Mouse (Mus musculus): Measurements from ENCODE around the gene Itgb4. TPM values are rescaled to one million over a fixed set of nuclear protein-coding genes. Genes with fewer than 3 reads are reported as not detected.

The Itgb4 gene
- total RNA-seq, 4 experiments from 2014 or later: 1.5 to 4.4 (median 3.1) TPM

DNA sequence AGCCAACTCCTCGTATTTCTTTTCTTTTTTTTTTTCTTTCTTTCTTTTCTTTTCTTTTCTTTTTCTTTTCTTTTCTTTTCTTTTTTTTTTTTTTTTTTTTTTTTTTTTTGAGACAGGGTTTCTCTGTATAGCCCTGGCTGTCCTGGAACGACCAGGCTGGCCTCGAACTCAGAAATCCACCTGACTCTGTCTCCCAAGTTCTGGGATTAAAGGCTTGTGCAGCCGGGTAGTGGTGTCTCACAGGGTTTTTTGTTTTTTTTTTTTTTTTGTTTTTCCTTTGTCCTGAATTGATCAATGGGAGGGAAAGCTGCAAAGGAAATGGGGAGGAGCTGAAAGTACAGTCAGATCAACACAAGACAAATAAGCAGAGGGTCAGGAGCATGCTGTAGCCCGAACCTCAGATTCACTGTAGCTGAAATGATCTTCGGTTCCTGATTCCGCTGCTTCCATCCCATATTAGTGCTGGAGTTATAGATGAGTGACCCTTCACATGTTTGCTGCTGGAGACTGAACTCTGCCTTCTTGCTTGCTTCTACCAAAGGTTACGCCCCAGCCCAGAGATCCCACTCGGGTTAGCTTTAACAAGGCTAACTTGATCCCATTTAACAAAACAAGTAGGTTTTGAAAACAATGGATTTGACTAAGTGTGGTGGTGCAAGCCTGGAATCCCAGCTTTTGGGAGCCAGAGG is 53.8 kb downstream of the Itgb4 start:
- DNase-seq (ENCODE audit: low spot score in 2 of 2): no peak

- no peak for DNase-seq (ENCODE audit: low spot score in 2 of 2)
Observed at GRCm38 (mm10) chr11:116029086-116029865, 54.8 kb downstream of the Itgb4 start.

- peak; percentile 95 to 96 for DNase-seq (ENCODE audit: low spot score in 2 of 2)
Observed at GRCm38 (mm10) chr11:116030088-116030897, 55.8 kb downstream of the Itgb4 start, which contains the start of gene Unk. TSS of gene Unk (plus strand) at chr11:116030322.

DNA sequence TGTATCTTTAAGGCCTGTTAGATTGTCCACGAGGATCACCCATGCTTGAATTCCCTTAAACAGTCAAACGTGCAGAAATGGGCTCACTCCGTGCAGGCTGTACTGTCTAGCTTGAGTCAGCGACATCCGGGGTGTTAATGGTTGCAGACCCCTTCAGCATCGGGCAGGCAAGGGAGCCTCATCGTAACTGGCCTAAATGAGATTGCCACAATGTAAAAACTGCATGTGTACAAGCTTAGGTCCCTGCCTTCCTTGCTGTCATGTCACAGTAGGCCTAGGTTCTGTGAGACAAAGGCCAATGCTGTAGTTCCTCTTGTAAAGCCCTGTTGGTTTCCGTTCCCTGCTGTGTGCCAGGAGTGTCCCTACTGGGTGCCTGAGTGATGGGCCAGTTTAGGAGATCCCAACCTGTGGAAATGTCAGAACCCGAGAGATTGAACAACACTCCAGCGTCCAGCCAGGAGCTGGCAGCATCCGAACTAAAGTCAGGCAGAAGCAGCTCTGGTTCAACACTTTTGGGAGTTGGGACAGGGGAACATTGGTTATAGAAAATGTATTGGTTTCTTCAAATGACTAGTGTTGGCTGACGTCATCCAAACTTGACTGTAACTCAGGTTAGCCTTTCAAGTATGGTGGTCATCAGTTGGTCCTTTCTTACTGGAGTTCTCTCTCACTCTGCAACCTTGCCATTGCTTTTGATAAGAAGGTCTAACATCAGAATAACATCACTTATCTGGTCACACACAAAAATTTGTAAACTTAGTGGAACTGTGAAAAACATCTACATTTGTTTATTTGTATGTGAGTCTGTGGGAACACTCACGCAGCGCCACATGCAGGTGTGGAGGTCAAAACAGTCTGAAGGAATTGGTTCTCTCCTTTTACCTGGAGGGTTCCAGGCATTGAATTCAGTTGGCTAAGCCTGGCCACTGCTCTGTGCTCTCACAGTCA is 56.7 kb downstream of the Itgb4 start:
- peak in 1 of 2 experiments; percentile 21 for DNase-seq (ENCODE audit: low spot score in 2 of 2)

DNA sequence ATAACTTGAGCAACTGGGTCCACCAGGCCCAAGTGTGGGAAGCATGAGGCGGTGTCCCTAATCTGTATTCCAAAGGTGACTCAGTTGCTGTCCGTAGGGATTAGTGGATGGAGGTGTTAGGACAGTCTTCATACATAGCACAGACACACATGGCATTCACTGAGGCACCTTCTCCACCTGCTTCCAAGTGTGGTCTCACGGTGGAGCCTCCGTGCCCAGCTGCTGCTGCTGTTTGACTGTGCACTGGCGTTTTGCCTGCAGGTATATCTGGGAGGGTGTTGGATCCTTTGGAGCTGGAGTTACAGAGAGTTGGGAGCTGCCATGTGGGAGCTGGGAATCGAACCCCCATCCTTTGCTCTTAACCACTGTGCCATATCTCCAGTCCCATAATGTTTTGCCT is 60.1 kb downstream of the Itgb4 start:
- no peak for DNase-seq (ENCODE audit: low spot score in 2 of 2)

- no peak for DNase-seq (ENCODE audit: low spot score in 2 of 2)
Observed at GRCm38 (mm10) chr11:116036671-116037070, 62.2 kb downstream of the Itgb4 start.

DNA sequence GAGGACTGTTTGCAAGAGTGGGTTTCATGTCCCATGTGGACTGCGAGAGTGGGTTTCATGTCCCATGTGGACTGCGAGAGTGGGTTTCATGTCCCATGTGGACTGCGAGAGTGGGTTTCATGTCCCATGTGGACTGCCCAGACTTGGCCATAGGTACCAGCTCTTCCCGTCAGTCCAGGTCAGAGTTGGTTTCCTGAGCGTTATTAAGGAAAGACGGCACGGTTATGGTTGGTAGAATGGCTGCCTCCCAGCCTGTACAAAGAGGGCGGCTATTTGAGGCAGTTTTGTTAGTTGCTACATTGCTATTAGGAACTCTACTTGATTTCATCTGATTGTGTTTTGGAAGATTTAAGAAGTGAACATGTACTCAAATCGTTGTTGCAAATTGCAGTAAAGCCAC is 63.3 kb downstream of the Itgb4 start:
- no peak for DNase-seq (ENCODE audit: low spot score in 2 of 2)

GRCm38 (mm10) chr11:116040593-116040992 is 66.1 kb downstream of the Itgb4 start:
- no peak for DNase-seq (ENCODE audit: low spot score in 2 of 2)

- no peak for DNase-seq (ENCODE audit: low spot score in 2 of 2)
Observed at GRCm38 (mm10) chr11:116041833-116042232, 67.3 kb downstream of the Itgb4 start.

DNA sequence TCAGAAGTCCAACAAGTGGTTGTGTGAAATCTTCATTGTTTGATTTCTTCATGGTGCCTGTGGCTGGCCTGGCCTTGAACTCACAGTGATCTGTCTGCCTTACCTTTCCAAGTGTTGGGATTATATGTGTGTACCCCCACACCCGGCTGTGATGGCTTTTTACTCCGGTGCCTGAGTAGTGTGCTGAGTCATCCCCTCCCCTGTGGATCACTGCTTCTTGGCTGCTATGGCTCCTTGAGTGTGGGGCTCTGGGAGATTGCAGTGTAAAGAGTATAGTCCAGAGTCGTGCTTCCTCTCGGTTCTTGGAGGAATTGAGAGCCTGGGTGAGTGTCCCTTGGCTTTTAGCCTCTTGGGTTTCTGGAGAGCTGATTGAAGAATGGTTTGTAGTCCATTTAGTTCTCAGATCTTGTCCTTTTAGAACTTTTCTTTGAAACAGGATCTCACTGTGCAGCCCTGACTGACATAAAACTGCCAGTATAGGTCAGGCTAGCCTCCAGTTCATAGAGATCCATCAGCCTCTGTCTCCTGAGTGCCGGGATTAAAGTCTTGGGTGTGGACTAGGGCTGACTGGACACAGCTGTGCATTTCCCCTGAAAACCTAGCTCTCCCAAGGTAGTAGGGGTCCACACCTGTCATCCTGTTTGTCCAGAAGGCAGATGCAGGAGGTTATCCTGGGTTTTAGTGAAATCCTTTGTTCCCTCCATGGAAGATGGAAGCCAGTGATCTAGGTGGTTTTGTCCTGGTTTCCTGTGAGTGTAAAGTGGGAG is 68.0 kb downstream of the Itgb4 start:
- no peak for DNase-seq (ENCODE audit: low spot score in 2 of 2)

DNA sequence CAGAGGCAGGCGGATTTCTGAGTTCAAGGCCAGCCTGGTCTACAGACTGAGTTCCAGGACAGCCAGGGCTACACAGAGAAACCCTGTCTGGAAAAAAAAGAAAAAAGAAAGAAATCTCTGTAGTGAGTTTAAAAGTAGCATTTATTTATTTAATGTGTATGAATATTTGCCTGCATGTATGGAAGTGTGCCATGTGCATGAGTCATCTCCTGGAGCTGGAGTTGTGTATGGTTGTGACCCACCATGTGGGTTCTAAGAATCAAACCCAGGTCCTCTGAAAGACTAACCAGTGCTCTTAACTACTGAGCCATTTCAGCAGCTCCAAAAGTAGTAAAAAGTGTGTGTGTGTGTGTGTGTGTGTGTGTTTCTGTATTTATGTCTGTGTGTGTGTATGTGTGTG is 68.8 kb downstream of the Itgb4 start:
- DNase-seq (ENCODE audit: low spot score in 2 of 2): no peak

DNA sequence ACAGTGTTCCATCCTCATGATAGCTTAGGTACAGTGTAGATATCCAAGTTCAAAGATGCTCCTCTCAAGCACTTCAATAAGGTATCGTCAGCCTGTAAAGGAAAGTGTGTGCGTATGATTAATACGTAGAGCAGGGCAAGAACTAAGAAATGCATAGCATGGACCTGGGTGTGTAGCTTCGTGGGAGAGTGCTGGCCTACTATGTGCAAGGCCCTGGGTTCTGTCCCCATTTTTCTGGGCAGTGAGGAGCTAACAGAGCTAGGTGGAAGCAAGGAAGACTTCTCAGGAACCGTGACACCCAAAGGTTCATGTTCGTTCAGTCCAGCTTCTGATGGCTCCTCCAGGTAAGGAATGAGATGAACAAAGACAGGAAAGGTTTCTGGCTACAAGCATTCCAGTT is 70.7 kb downstream of the Itgb4 start:
- DNase-seq (ENCODE audit: low spot score in 2 of 2): no peak

DNA sequence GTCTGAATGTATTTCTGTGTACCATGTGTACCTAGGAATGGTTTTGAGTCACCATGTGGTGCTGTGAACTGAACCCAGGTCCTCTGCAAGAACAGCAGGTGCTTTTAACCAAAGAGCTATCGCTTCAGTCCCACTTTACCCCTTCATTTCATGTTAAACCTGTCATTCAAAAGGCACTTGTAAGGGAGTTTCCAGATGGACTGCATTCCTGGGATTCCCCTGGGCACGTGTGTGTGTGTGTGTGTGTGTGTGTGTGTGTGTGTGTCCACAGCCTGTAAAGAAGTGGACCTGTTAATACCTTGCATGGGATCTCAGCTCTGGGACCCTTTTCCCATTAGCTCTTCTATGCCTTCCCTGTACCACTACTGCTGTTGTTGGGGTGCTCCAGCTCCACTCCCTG is 75.1 kb downstream of the Itgb4 start:
- DNase-seq (ENCODE audit: low spot score in 2 of 2): no peak

GRCm38 (mm10) chr11:116050196-116050595 is 75.7 kb downstream of the Itgb4 start:
- DNase-seq (ENCODE audit: low spot score in 2 of 2): no peak

DNA sequence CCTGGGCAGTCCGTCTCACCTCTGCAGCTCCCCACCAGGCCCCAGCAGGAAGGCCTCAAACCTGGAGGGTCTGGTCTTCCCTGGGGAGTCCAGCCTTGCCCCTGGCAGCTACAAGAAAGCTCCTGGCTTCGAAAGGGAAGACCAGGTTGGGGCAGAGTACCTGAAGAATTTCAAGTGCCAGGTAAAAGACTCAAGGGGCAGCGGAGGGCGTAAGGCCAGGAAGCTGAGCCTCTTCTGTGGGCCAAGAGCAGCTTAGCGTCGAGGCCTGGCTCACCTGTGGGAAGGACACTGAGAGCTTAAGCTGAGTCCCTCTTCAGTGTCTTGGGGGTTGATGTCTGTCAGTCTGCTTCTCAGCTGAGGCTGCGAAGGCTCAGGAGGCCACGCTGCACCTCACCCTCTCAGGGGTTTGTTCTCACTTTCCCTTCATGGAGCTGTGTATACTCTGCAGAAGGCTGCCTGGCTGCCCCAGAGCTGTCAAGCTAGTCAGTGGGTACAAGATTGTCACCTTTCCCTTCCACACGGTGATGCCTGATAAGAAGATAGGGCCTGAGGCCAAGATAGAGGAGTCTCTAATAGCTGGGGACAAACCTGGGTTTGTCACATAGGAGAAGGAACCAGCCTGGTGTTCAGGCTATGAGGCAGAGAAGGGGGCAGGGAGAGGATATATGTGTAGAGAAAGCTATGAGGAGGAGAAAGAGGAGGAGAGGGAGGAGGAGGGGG is 79.2 kb downstream of the Itgb4 start:
- no peak for DNase-seq (ENCODE audit: low spot score in 2 of 2)

DNA sequence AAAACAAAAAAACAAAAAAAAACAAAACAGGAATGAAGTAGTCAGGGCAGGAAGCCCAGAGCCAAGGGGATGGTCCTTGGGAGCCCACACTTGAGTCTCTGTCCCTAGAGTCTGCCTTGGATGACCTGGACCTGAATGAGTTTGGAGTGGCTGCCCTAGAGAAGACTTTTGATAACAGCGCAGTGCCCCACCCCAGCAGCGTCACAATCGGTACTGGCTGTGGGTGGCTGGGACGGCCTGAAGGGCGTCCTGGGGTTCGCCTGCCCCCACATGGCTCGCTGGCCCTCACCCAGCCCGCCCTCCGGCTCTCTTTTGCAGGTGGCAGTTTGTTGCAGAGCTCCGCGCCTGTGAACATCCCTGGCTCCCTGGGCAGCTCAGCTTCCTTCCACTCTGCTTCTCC is 81.4 kb downstream of the Itgb4 start:
- no peak for DNase-seq (ENCODE audit: low spot score in 2 of 2)

- no peak for DNase-seq (ENCODE audit: low spot score in 2 of 2)
Observed at GRCm38 (mm10) chr11:116057237-116057881, 82.8 kb downstream of the Itgb4 start.

Data from gastrocnemius, adult 8-10 months (tissue).